16 mouse cellular contexts compared by ENCODE assay signal in the genomic region with DNA sequence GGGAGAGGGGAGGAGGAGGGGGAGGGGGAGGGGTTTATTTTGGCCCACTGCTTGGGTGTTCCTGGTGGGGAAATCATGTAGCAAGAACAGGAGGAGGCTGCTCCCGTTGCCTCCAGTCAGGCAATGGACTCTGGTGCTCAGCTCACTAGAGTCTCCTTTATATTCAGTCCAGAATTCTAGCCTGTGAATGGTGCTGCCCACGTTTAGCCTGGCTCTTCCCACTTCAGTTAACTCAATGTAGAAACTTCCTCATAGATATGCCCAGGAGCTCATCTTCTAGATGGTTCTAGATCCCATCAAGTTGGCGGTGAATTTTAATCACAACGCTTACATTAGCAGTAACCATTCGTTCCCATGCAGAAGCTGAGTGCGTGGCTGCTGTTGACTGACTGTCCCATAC.
"Had no signal": no experiment of that assay in that cellular context is flagged by ENCODE, and none has a peak within 500 bp of the region (broad histone marks: within the 10 kb centered on the region; RNA-seq: fewer than 3 reads in every experiment).

No protein-coding gene starts in this region.

- H3K9ac ChIP-seq: limb, embryonic 13.5 days; liver, embryonic 12.5 days; liver, embryonic 15.5 days; lung, embryonic 15.5 days; midbrain, embryonic 15.5 days had no signal

- H3K9me3 ChIP-seq: limb, embryonic 10.5 days; limb, embryonic 13.5 days; liver, embryonic 12.5 days; liver, embryonic 15.5 days; lung, embryonic 15.5 days; midbrain, embryonic 10.5 days; midbrain, embryonic 15.5 days had no signal

- H3K27ac ChIP-seq: limb, embryonic 10.5 days; limb, embryonic 13.5 days; liver, embryonic 12.5 days; liver, embryonic 15.5 days; lung, embryonic 15.5 days; midbrain, embryonic 10.5 days; midbrain, embryonic 15.5 days had no signal

- H3K4me2 ChIP-seq: limb, embryonic 13.5 days; liver, embryonic 12.5 days; liver, embryonic 15.5 days; lung, embryonic 15.5 days; midbrain, embryonic 15.5 days had no signal

- H3K4me1 ChIP-seq: limb, embryonic 13.5 days; liver, embryonic 12.5 days; liver, embryonic 15.5 days; lung, embryonic 15.5 days had no signal

- H3K4me3 ChIP-seq: limb, embryonic 10.5 days; limb, embryonic 13.5 days; liver, embryonic 12.5 days; liver, embryonic 15.5 days; lung, embryonic 15.5 days; megakaryocyte, embryonic 14.5 days; midbrain, embryonic 10.5 days; midbrain, embryonic 15.5 days had no signal

- H3K36me3 ChIP-seq: liver, embryonic 12.5 days; liver, embryonic 15.5 days; midbrain, embryonic 15.5 days had no signal

- ATAC-seq: liver, embryonic 12.5 days; midbrain, embryonic 15.5 days had no signal

- H3K27me3 ChIP-seq: limb, embryonic 13.5 days; liver, embryonic 12.5 days; liver, embryonic 15.5 days; lung, embryonic 15.5 days; megakaryocyte, embryonic 14.5 days; midbrain, embryonic 15.5 days had no signal

- DNase-seq: kidney, postnatal 14 days; kidney, postnatal 4 days; liver; lung, adult 18-20 months; lung, postnatal 10 days; lung, postnatal 36 days; thymus, adult 18-20 months; thymus, postnatal 36 days had no signal
